ENCODE assay signal across 7 mouse cellular contexts in the genomic region with DNA sequence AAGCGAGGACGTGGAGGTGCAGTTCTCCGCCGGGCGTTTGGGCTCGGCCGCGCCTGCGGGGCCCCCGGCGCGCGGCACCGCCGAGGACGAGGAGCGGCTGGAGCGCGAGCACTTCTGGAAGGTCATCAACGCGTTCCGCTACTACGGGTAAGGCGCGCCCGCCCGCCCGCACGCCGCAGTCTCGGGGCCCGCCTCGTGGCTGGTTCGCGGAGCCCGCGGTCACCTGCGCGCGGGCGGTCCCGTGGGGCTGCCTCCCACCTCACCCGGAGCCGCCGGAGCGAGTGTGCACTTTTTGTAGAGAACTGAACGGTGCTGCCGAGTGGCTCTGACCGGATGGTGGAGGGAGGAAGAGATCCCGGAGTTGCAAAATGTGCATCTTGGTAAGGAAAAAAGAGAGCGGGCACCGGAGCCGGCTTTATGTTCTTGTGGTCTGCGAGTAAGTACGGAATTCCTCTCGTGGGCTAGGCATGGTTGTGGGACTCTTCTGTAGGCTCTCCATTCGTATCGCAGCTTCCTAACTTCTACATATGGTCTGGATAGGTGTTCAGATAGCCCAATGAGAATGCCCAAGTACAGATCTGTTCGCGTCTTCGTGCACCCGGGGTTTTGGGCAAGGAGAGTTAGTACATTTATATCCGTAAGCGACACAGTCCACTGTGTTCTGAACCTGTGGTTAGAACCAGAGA. TPM values are rescaled to one million over a fixed set of nuclear protein-coding genes. Genes with fewer than 3 reads are reported as not detected.
DNase-seq lines count a peak whose midpoint lies in the region; TF ChIP-seq lines count a peak whose summit lies in the region.

No protein-coding gene starts in this region.

- peak overlapping the region; percentile 33; the same call in 1 of the 2 replicates for H3K27ac ChIP-seq in cerebellum, adult 2 months (ENCODE audit: insufficient read depth, low read length)
- peak overlapping the region; percentile 93 for H3K27ac ChIP-seq in midbrain, embryonic 10.5 days (replicated peaks)

- H3K27me3 ChIP-seq in cerebellum, adult 2 months (ENCODE audit: control insufficient read depth, insufficient read depth, low read length): no peaks in the 10 kb centered on the region
- no peaks in the 10 kb centered on the region for H3K27me3 ChIP-seq in midbrain, embryonic 10.5 days (ENCODE audit: low read depth, poor library complexity, severe bottlenecking)

- no peak for TF ChIP-seq POLR2A in cerebellum, adult 2 months (IDR thresholded peaks at IDR 0.05; ENCODE audit: borderline replicate concordance, insufficient read depth, low read length)

- intact Hi-C loops in left cerebral cortex, postnatal 14 days (cut with DNase I): loop anchor here (5.0 kb wide), 2 partner anchors 39 to 41 kb away; partner anchors contain the start of genes D030056L22Rik, Nmrk1 and Ostf1

- TF ChIP-seq CTCF in cerebellum, adult 2 months (IDR thresholded peaks at IDR 0.05; ENCODE audit: borderline replicate concordance, insufficient read depth, low read depth, low read length): no peak

- under 1% methylated on average over 56 of the region's 64 CpGs for WGBS in cerebellum, adult 2 months
- under 1% methylated on average over 63 of the region's 64 CpGs for whole genome bisulfite sequencing in midbrain, embryonic 10.5 days

- no peaks in the 10 kb centered on the region for H3K36me3 ChIP-seq in midbrain, embryonic 10.5 days

- H3K4me3 ChIP-seq in cerebellum, adult 2 months (replicated peaks; ENCODE audit: insufficient read depth, low read depth, low read length): peak overlapping the region; percentile 95
- H3K4me3 ChIP-seq in midbrain, embryonic 10.5 days: peak overlapping the region; percentile 85

- H3K9me3 ChIP-seq in midbrain, embryonic 10.5 days (replicated peaks): no peaks in the 10 kb centered on the region

- peak; percentile 48 for DNase-seq in T-cell, adult 2 months (ENCODE audit: low spot score)
- DNase-seq in cerebellum, adult 2 months: peak; percentile 62 to 72
- peak; percentile 39 for DNase-seq in forelimb bud, embryonic 11.5 days (ENCODE audit: low read depth, low spot score)
- DNase-seq in induced T-regulatory cell, adult 2 months (ENCODE audit: low read depth): peak; percentile 68
- peak; percentile 33 to 35 for DNase-seq in left cerebral cortex, postnatal 14 days (ENCODE audit: low spot score in 2 of 2)
- DNase-seq in midbrain, embryonic 10.5 days (ENCODE audit: low spot score): peak; percentile 59
- peak; percentile 42 to 54 for DNase-seq in spleen, adult 18-20 months

- peaks cover 5% of the 10 kb centered on the region for H3K4me1 ChIP-seq in cerebellum, adult 2 months (ENCODE audit: control insufficient read depth, insufficient read depth, low read length)
- H3K4me1 ChIP-seq in midbrain, embryonic 10.5 days: peaks cover 30% of the 10 kb centered on the region

RNA-seq across cellular contexts. Expression of gene Carnmt1, which starts 0.6 kb away (rescaled TPM):
- 7.7 and 8.2 TPM in 2 replicates for polyA plus RNA-seq in cerebellum, adult 2 months (2012; rRNA removed)
- 10 to 100 TPM; 11.6 to 12.4 TPM for total RNA-seq in left cerebral cortex, postnatal 14 days (2021)
- 24.0 and 26.8 TPM in 2 replicates for polyA plus RNA-seq in midbrain, embryonic 10.5 days (2016; fragmentation: Nextera tagmentation; extraction: Ambion mirVana)

RNA-seq across cellular contexts. Expression of gene Nmrk1, which starts 39.4 kb away (rescaled TPM):
- 10.7 and 10.8 TPM in 2 replicates for polyA plus RNA-seq in cerebellum, adult 2 months (2012; rRNA removed)
- 1 to 10 TPM; 3.8 to 5.3 TPM for total RNA-seq in left cerebral cortex, postnatal 14 days (2021)
- polyA plus RNA-seq in midbrain, embryonic 10.5 days (2016; fragmentation: Nextera tagmentation; extraction: Ambion mirVana): 6.6 and 7.2 TPM in 2 replicates

RNA-seq across cellular contexts. Expression of gene Ostf1, which starts 39.6 kb away (rescaled TPM):
- 26.4 and 29.0 TPM in 2 replicates for polyA plus RNA-seq in cerebellum, adult 2 months (2012; rRNA removed)
- total RNA-seq in left cerebral cortex, postnatal 14 days (2021): 10 to 100 TPM; 18.6 to 22.8 TPM
- 47.9 and 49.7 TPM in 2 replicates for polyA plus RNA-seq in midbrain, embryonic 10.5 days (2016; fragmentation: Nextera tagmentation; extraction: Ambion mirVana)

RNA-seq across cellular contexts. Expression of gene D030056L22Rik, which starts 41.8 kb away (rescaled TPM):
- polyA plus RNA-seq in cerebellum, adult 2 months (2012; rRNA removed): 28.4 and 28.8 TPM in 2 replicates
- total RNA-seq in left cerebral cortex, postnatal 14 days (2021): 10 to 100 TPM; 22.3 to 23.0 TPM
- 49.6 and 50.8 TPM in 2 replicates for polyA plus RNA-seq in midbrain, embryonic 10.5 days (2016; fragmentation: Nextera tagmentation; extraction: Ambion mirVana)

Comparison
In these comparisons a context has a peak if more than half of its experiments do, and no peak if none do; other contexts are left out.
1. Peak in every context shown above with its lines: DNase-seq, H3K4me3 ChIP-seq and H3K27ac ChIP-seq.